Mouse (Mus musculus): Measurements from ENCODE around the gene Rps15. TPM values are rescaled to one million over a fixed set of nuclear protein-coding genes. Genes with fewer than 3 reads are reported as not detected.

The Rps15 gene
- polyA plus RNA-seq, 1 experiment from 2014 or later: 886 TPM

DNA sequence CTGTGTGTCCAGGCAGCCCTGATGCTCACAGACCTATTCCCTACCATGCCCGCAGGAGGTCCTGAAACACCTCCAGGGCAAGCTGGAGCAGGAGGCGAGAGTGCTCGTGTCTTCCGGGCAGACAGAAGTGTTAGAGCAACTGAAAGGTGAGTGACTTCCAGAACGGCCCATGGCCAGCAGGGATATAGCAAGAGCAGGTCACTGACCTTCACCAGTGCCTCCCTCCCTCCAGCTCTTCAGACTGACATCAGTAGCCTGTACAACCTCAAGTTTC is 9.8 kb downstream of the Rps15 start:
- no peaks in the 10 kb centered on the region for H3K4me1 ChIP-seq (ENCODE audit: control insufficient read depth, insufficient read depth, low read length)
- DNase-seq (ENCODE audit: low spot score) (no peak), ATAC-seq (replicated peaks; ENCODE audit: insufficient number of reproducible peaks, low FRiP score, low TSS enrichment, low read depth) (no peak)
- H3K4me3 ChIP-seq (ENCODE audit: low read depth, low read length): no peak overlapping the region
- H3K4me2 ChIP-seq (ENCODE audit: low read depth, low read length): peak overlapping the region; percentile 24
- no peaks in the 10 kb centered on the region for H3K36me3 ChIP-seq (replicated peaks; ENCODE audit: control insufficient read depth, insufficient read depth, low read depth, low read length)
- WGBS: 39% methylated on average over 5 of the region's 5 CpGs
- no peaks in the 10 kb centered on the region for H3K9me3 ChIP-seq (replicated peaks; ENCODE audit: control insufficient read depth, low read length)
- peaks cover 45% of the 10 kb centered on the region for H3K27me3 ChIP-seq (ENCODE audit: control insufficient read depth, insufficient read depth, low read length)
- no peak overlapping the region for H3K27ac ChIP-seq (replicated peaks; ENCODE audit: low read depth, low read length)
- 0 out of 2 replicates have a peak overlapping the region, but pooled peaks have one; percentile 25 for H3K9ac ChIP-seq (replicated peaks; ENCODE audit: low read length)

DNA sequence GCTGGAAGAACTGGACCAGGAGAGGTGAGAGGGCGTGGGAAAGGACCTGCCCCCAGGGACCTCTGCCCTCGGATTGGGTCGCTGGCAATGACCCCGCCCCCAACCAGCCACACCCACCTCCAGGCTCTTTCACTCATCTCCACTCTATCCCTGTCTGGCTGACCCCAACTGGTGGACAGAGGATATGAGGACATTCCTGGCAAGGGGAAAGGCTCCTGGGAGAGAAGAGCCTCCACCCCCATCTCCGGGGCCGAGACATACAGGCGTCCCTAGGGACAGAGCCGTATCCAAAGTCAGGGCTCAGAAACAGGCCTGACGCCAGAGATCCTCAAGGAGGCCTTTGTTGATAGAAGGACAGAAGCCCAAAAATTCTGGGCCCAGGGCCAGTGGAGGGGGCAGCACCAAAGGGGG is 10.2 kb downstream of the Rps15 start:
- 6% methylated on average over 9 of the region's 9 CpGs for WGBS
- no peaks in the 10 kb centered on the region for H3K4me1 ChIP-seq (ENCODE audit: control insufficient read depth, insufficient read depth, low read length)
- H3K4me2 ChIP-seq (ENCODE audit: low read depth, low read length): peak overlapping the region; percentile 24
- no peaks in the 10 kb centered on the region for H3K36me3 ChIP-seq (replicated peaks; ENCODE audit: control insufficient read depth, insufficient read depth, low read depth, low read length)
- DNase-seq (ENCODE audit: low spot score) (no peak), ATAC-seq (replicated peaks; ENCODE audit: insufficient number of reproducible peaks, low FRiP score, low TSS enrichment, low read depth) (no peak)
- peaks cover 45% of the 10 kb centered on the region for H3K27me3 ChIP-seq (ENCODE audit: control insufficient read depth, insufficient read depth, low read length)
- H3K9me3 ChIP-seq (replicated peaks; ENCODE audit: control insufficient read depth, low read length): no peaks in the 10 kb centered on the region
- H3K9ac ChIP-seq (replicated peaks; ENCODE audit: low read length): 0 out of 2 replicates have a peak overlapping the region, but pooled peaks have one; percentile 25
- no peak overlapping the region for H3K4me3 ChIP-seq (ENCODE audit: low read depth, low read length)
- no peak overlapping the region for H3K27ac ChIP-seq (replicated peaks; ENCODE audit: low read depth, low read length)

DNA sequence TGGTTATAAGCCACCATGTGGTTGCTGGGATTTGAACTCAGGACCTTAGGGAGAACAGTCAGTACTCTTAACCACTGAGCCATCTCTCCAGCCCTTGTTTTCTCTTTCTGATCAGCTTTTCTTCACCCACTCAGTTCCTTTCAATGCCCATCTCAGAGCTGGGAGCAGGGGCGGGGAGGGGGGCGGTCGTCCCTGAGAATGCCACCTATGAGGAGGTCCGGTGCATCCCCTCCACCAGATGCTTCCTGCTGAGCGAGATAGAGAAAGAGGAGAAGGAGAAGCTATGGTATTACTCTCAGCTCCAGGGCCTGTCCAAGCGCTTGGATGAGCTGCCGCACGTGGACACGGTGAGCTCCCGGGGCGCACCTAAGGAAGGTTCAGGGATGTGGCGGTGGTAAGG is 12.2 kb downstream of the Rps15 start:
- 26% methylated on average over 12 of the region's 12 CpGs for WGBS
- H3K36me3 ChIP-seq (replicated peaks; ENCODE audit: control insufficient read depth, insufficient read depth, low read depth, low read length): no peaks in the 10 kb centered on the region

DNA sequence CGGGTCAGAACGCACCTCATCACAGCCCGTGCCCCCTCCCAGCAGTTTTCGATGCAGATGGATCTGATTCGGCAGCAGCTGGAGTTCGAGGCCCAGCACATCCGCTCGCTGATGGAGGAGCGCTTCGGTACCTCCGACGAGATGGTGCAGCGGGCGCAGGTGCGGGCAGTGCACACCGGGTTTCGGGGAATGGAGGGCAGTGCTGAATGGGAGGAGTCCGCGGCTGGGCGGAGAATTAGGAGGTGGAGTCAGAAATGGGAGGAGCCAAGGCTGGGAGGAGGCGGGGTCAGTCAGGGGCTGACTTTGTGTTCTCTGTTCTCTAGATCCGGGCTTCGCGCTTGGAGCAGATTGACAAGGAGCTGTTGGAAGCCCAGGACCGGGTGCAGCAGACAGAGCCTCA is 12.6 kb downstream of the Rps15 start:
- DNase-seq (ENCODE audit: low spot score) (no peak), ATAC-seq (replicated peaks; ENCODE audit: insufficient number of reproducible peaks, low FRiP score, low TSS enrichment, low read depth) (no peak)
- Histone ChIP-seq H3K27ac (replicated peaks; ENCODE audit: low read depth, low read length) (no peak overlapping the region), H3K36me3 (replicated peaks; ENCODE audit: control insufficient read depth, insufficient read depth, low read depth, low read length) (no peaks in the 10 kb centered on the region), H3K4me3 (ENCODE audit: low read depth, low read length) (no peak overlapping the region), H3K27me3 (ENCODE audit: control insufficient read depth, insufficient read depth, low read length) (peaks cover 28% of the 10 kb centered on the region), H3K9me3 (replicated peaks; ENCODE audit: control insufficient read depth, low read length) (no peaks in the 10 kb centered on the region), H3K4me1 (ENCODE audit: control insufficient read depth, insufficient read depth, low read length) (no peaks in the 10 kb centered on the region), H3K9ac (replicated peaks; ENCODE audit: low read length) (no peak overlapping the region), H3K4me2 (ENCODE audit: low read depth, low read length) (no peak overlapping the region)
- 13% methylated on average over 25 of the region's 25 CpGs for WGBS

More for the DNA sequence above, 12.2 kb downstream of the Rps15 start:
- no peaks in the 10 kb centered on the region for H3K9me3 ChIP-seq (replicated peaks; ENCODE audit: control insufficient read depth, low read length)
- H3K27ac ChIP-seq (replicated peaks; ENCODE audit: low read depth, low read length): no peak overlapping the region
- H3K4me2 ChIP-seq (ENCODE audit: low read depth, low read length): no peak overlapping the region
- no peak for ATAC-seq (replicated peaks; ENCODE audit: insufficient number of reproducible peaks, low FRiP score, low TSS enrichment, low read depth)
- no peak overlapping the region for H3K9ac ChIP-seq (replicated peaks; ENCODE audit: low read length)
- H3K4me3 ChIP-seq (ENCODE audit: low read depth, low read length): no peak overlapping the region
- no peaks in the 10 kb centered on the region for H3K4me1 ChIP-seq (ENCODE audit: control insufficient read depth, insufficient read depth, low read length)
- peaks cover 32% of the 10 kb centered on the region for H3K27me3 ChIP-seq (ENCODE audit: control insufficient read depth, insufficient read depth, low read length)
- DNase-seq (ENCODE audit: low spot score): no peak

DNA sequence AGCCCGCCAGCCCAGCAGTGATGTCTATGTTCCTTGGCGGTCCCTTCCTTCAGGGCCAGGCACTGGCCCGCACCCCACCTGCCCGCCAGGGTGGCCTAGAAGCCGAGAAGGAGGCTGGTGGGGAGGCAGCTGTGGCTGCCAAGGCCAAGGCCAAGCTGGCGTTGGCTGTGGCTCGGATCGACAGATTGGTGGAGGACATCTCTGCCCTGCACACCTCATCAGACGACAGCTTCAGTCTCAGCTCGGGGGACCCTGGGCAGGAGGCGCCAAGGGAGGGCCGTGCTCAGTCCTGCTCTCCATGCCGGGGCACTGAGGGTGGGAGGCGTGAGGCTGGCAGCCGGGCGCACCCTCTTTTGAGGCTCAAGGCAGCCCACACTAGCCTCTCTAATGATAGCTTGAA is 19.3 kb downstream of the Rps15 start:
- no peak overlapping the region for H3K4me2 ChIP-seq (ENCODE audit: low read depth, low read length)
- H3K9me3 ChIP-seq (replicated peaks; ENCODE audit: control insufficient read depth, low read length): no peaks in the 10 kb centered on the region
- H3K27ac ChIP-seq (replicated peaks; ENCODE audit: low read depth, low read length): no peak overlapping the region
- no peaks in the 10 kb centered on the region; the same call in 1 of the 2 replicates for H3K4me1 ChIP-seq (ENCODE audit: control insufficient read depth, insufficient read depth, low read length)
- no peak for ATAC-seq (replicated peaks; ENCODE audit: insufficient number of reproducible peaks, low FRiP score, low TSS enrichment, low read depth)
- WGBS: 87% methylated on average over 16 of the region's 16 CpGs
- DNase-seq (ENCODE audit: low spot score): no peak
- no peaks in the 10 kb centered on the region; the same call in 1 of the 2 replicates for H3K36me3 ChIP-seq (replicated peaks; ENCODE audit: control insufficient read depth, insufficient read depth, low read depth, low read length)
- no peak overlapping the region for H3K9ac ChIP-seq (replicated peaks; ENCODE audit: low read length)
- H3K4me3 ChIP-seq (ENCODE audit: low read depth, low read length): no peak overlapping the region
- H3K27me3 ChIP-seq (ENCODE audit: control insufficient read depth, insufficient read depth, low read length): peaks cover 54% of the 10 kb centered on the region

DNA sequence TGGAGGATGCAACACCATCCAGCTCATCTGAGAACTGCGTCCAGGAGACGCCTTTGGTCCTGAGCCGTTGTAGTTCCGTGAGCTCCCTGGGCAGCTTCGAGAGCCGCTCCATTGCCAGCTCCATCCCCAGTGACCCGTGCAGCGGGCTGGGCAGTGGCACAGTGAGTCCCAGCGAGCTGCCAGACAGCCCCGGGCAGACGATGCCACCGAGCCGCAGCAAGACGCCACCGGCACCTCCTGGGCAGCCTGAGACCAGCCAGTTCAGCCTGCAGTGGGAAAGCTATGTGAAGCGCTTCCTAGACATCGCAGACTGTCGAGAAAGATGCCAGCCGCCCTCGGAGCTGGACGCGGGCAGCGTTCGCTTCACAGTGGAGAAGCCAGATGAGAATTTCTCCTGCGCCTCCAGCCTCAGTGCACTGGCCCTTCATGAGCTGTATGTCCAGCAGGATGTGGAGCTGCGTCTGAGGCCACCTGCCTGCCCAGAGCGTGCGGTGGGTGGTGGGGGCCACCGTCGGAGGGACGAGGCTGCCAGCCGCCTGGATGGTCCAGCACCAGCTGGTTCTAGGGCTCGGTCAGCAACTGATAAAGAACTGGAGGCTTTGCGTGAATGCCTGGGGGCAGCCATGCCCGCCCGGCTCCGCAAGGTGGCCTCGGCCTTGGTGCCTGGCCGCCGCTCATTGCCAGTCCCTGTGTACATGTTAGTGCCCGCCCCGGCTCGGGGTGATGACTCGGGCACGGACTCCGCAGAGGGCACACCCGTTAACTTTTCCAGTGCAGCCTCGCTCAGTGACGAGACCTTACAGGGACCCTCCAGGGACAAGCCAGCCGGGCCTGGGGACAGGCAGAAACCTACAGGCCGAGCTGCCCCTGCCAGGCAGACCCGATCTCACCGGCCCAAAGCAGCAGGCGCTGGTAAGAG is 20.6 kb downstream of the Rps15 start:
- Histone ChIP-seq H3K4me1 (ENCODE audit: control insufficient read depth, insufficient read depth, low read length) (no peaks in the 10 kb centered on the region; the same call in 1 of the 2 replicates), H3K4me2 (ENCODE audit: low read depth, low read length) (no peak overlapping the region), H3K27me3 (ENCODE audit: control insufficient read depth, insufficient read depth, low read length) (peaks cover 56% of the 10 kb centered on the region), H3K36me3 (replicated peaks; ENCODE audit: control insufficient read depth, insufficient read depth, low read depth, low read length) (no peaks in the 10 kb centered on the region; the same call in 1 of the 2 replicates), H3K4me3 (ENCODE audit: low read depth, low read length) (no peak overlapping the region), H3K9ac (replicated peaks; ENCODE audit: low read length) (no peak overlapping the region), H3K27ac (replicated peaks; ENCODE audit: low read depth, low read length) (no peak overlapping the region), H3K9me3 (replicated peaks; ENCODE audit: control insufficient read depth, low read length) (no peaks in the 10 kb centered on the region)
- WGBS: 60% methylated on average over 54 of the region's 54 CpGs
- DNase-seq (ENCODE audit: low spot score) (no peak), ATAC-seq (replicated peaks; ENCODE audit: insufficient number of reproducible peaks, low FRiP score, low TSS enrichment, low read depth) (no peak)

DNA sequence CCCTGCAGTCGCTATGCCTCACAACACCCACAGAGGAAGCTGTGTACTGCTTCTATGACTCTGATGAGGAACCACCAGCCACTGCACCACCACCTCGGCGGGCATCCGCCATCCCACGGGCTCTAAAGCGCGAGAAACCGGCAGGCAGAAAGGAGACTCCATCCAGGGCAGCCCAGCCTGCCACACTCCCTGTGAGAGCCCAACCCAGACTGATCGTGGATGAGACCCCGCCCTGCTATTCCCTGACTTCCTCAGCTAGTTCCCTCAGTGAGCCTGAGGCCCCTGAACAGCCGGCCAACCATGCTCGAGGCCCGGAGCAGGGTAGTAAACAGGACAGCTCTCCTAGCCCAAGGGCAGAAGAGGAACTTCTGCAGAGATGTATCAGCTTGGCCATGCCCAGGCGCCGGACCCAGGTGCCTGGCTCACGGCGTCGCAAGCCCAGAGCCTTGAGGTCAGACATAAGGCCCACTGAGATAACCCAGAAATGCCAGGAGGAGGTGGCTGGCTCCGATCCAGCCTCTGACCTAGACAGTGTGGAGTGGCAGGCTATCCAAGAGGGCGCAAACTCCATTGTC is 21.5 kb downstream of the Rps15 start:
- no peaks in the 10 kb centered on the region for H3K9me3 ChIP-seq (replicated peaks; ENCODE audit: control insufficient read depth, low read length)
- H3K27ac ChIP-seq (replicated peaks; ENCODE audit: low read depth, low read length): no peak overlapping the region
- DNase-seq (ENCODE audit: low spot score) (no peak), ATAC-seq (replicated peaks; ENCODE audit: insufficient number of reproducible peaks, low FRiP score, low TSS enrichment, low read depth) (no peak)
- no peaks in the 10 kb centered on the region; the same call in 1 of the 2 replicates for H3K4me1 ChIP-seq (ENCODE audit: control insufficient read depth, insufficient read depth, low read length)
- H3K36me3 ChIP-seq (replicated peaks; ENCODE audit: control insufficient read depth, insufficient read depth, low read depth, low read length): no peaks in the 10 kb centered on the region; the same call in 1 of the 2 replicates
- 55% methylated on average over 20 of the region's 20 CpGs for WGBS
- no peak overlapping the region for H3K4me2 ChIP-seq (ENCODE audit: low read depth, low read length)
- H3K27me3 ChIP-seq (ENCODE audit: control insufficient read depth, insufficient read depth, low read length): peaks cover 56% of the 10 kb centered on the region
- H3K9ac ChIP-seq (replicated peaks; ENCODE audit: low read length): no peak overlapping the region
- H3K4me3 ChIP-seq (ENCODE audit: low read depth, low read length): no peak overlapping the region

DNA sequence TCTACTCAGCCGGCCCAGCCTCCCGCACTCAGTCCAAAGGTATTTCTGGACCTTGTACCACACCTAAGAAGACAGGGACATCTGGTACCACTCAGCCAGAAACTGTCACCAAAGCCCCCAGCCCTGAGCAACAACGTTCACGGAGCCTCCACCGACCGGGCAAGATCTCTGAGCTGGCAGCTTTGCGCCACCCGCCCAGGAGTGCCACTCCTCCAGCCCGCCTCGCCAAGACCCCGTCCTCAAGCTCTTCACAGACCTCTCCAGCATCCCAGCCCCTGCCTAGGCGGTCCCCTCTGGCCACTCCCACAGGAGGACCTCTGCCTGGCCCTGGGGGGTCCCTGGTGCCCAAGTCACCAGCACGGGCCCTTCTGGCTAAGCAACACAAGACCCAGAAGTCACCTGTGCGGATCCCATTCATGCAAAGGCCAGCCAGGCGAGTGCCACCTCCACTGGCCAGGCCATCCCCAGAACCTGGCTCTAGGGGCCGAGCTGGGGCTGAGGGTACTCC is 22.3 kb downstream of the Rps15 start:
- Histone ChIP-seq H3K27me3 (ENCODE audit: control insufficient read depth, insufficient read depth, low read length) (peaks cover 56% of the 10 kb centered on the region), H3K27ac (replicated peaks; ENCODE audit: low read depth, low read length) (no peak overlapping the region), H3K4me3 (ENCODE audit: low read depth, low read length) (no peak overlapping the region), H3K9me3 (replicated peaks; ENCODE audit: control insufficient read depth, low read length) (no peaks in the 10 kb centered on the region), H3K4me1 (ENCODE audit: control insufficient read depth, insufficient read depth, low read length) (no peaks in the 10 kb centered on the region; the same call in 1 of the 2 replicates), H3K9ac (replicated peaks; ENCODE audit: low read length) (0 out of 2 replicates have a peak overlapping the region, but pooled peaks have one; percentile 18), H3K4me2 (ENCODE audit: low read depth, low read length) (no peak overlapping the region), H3K36me3 (replicated peaks; ENCODE audit: control insufficient read depth, insufficient read depth, low read depth, low read length) (no peaks in the 10 kb centered on the region; the same call in 1 of the 2 replicates)
- DNase-seq (ENCODE audit: low spot score): no peak
- WGBS: 51% methylated on average over 16 of the region's 16 CpGs
- no peak for ATAC-seq (replicated peaks; ENCODE audit: insufficient number of reproducible peaks, low FRiP score, low TSS enrichment, low read depth)

Measured in embryonic facial prominence, embryonic 11.5 days (tissue).